Mouse (Mus musculus) ovary, adult 18-20 months (tissue): Measurements from ENCODE around the gene Cmya5.

ENCODE experiments used
- DNase-seq: peaks from one replicate; pipeline ENCODE4 v3.0.0; 2022; ENCODE audit warnings: low spot score, mixed read lengths

Cmya5 gene

DNA sequence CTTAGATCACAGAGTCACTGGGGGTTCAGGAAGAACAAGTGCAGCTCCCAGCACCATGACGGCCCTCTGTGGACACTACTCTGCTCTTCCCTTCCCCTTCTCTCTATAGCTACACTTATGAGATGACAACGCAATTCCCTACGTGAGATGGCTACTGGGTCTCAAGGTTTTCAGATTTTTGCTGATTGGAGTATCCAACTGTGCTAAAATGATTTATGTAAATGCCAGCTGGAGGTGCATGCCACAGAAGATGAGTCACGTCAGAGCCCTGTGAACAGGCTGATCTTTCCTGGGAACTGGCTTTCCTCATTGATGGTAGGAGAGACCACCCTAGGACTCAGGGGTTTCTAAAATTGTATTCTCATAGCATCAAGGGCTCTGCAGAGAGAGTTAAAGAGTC lies 83.2 kb downstream of the Cmya5 start:
- DNase-seq, result no peak

DNA sequence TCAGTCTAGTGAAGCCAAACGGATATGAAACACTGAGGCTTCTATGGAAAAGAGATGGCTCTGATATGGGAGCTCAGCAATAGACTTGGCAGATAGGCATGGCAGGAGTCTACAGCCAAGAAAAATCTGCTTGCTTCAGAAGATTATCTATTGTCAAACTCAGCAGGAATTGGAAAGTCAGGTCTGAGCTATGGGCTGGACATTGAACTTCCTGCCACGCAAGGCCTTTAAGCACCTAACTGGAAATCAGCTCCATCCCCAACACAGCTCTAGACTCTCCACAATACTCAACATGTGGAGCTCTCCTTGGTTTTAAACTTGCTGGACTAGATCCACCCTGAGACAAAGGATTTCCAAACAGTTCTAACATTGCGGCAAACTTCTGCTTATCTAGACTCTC lies 84.1 kb downstream of the Cmya5 start:
- DNase-seq, result no peak

DNA sequence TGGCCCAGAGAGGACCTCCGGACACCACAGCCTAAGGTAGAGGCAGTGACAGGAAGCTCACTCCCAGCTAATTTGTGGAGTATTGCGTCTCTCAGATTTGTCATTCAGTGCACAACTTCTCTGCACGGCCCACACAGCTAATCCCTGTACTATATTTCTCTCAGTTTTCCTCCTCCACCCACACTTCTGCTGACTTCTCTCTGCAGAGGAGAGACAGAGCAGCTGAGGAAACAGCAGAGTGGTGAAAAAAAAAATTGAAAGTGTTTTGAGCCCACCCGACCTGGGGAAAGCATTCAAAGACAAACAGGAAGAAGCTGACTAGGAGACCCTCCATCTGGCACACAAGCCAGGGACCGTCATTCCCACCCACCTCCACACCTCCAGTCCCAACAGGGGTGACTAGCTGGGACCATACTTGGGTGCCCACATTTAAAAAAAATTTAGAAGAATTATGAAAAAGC lies 85.9 kb downstream of the Cmya5 start:
- DNase-seq, result no peak

DNA sequence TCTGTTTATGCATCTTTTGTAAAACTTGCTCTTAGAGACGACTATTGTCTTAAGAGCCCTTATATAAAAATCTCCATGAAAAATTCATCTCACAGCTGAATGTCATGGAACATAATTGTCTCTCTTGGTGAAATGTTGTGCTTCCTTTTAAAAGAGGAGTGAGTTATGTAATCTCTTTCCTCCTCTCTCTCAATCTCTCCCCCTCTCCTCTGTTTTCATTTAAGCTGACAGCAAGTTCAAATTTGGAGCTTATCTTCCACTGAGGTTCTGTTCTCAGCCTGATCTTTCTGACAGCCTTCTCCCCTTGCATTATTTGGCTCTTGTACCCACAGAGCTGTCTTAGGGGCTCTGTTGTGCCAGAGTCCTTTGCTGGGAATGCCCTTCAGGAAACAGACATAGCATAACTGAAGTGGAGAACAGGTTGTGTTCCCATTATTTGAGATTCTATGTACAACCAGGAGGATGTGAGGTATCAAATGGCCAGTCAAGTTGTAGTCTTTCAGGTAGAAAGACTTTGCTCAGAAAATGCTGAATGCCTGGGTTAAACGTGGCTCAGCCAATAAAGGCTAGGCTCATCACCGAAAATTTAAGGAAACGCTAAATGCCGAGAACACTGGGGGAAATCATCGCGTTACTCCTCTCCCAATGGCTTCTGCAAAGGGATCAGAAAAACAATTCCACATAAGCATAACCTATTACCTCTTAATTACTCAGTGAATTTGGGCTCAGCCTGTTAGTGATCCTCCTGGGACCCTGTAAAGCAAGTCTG lies 86.8 kb downstream of the Cmya5 start:
- no peak for DNase-seq

DNA sequence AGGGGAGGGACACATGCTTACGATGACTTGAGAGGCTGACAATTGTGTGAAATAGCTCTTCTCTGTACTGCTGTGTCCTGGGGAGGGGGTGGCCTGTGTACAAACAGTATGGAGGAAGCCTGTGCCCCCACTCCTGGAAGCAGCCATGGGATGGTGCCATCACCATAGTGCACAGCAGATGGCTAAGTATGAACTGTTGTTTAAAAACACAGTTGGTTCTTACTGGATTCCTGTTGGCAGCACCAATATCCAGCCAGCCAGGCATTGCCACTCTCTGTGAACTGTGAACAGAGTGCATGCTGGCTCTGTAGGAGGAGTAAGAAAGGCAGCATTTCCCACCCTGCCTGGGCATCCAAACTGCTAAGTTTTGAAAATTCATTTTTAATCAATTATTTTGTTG lies 88.4 kb downstream of the Cmya5 start:
- no peak for DNase-seq

DNA sequence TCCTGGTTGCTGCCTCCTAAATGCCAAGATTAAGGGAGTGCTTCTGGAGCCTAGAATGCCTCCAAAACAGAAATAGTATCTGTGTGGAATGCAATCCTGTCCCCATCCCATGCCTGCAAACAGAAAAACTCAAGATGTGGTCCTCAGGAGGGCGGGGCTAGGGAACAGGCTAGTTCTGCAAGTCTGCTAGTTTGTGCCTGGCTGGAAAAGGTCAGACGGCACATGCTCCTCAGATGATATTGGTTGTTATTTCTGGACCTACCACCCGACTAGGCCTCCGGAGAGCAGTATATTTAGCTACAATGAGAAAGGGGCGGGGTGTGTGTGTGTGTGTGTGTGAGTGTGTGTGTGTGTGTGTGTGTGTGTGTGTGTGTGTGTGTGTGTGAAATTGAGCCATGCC lies 93.0 kb downstream of the Cmya5 start:
- no peak for DNase-seq

DNA sequence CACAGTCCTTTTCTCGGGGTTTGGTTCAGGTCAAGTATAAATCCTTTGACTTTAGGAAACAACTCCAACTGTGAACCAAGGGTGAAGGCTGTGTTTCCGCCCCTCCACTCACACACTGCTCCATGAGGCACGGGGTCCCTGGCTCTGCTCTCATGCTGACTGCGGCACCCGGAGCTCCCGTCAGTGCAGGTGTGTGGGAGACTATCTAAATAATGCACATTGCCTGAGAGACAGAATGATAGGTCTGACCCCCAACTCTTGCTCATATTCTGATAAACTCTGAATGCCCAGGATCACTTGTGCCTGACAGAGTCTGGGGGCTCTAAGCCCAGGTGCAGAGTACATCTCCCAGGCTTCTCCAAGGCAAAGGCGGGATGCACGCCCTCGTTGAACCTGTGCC lies 103.5 kb downstream of the Cmya5 start:
- no peak for DNase-seq

DNA sequence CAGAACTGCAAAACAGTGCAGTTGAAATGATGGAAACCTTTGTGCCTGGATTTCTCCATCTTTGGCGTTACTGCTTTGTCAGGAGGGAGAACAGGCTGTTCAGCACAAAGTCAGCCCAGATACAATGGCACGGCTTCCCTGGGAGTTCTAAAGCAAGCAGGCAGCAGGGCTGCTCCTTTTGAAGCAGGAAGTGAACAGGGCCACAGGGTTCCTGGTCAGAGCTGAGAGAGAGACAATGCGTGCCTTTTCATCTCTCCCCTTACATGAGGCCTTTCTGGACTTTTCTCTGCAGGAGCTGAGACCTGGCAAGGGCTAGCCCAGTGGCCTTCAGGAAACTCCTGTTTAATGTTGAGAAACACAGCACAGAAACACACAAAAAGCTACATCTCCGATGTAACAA lies 108.3 kb downstream of the Cmya5 start:
- DNase-seq, result no peak

DNA sequence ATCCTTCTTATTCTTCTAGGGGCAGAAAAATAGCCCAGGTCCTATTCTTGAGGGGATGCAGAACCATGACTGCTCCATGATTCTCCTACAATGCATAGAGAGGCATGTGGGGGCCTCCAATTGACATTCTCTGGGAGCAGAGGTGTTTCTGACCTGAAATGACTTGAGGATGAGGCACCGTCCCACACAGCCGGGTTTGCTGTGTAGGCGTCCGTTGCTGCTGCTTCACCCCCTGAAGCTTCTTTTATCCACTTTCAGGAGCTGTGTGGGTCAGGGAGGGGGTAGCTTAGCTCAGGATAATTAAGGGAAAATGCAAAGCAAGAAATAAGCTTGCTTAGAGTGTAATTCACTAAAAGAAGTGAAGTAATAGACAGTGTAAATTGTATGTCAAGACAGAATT lies 115.2 kb downstream of the Cmya5 start:
- no peak for DNase-seq

DNA sequence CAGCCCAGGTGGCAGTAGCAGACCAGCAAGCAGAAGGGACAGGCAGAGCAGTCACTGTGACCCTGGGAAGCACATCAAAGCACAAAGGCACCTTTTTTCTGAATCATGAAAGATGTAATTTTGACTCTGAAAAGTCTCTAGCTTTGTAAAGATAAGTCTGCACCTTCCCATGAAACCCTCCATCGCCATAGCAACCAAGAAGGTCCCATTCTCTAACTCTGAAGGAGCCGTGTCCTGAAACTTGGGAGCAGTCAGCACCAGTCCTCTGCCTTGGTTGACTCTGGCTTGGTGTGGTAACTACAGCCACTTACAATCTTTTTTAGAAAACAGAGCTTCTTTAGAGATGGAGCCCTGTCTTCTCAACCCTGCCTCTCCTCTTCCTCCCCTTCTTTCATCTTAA lies 119.7 kb downstream of the Cmya5 start:
- DNase-seq, result no peak

DNA sequence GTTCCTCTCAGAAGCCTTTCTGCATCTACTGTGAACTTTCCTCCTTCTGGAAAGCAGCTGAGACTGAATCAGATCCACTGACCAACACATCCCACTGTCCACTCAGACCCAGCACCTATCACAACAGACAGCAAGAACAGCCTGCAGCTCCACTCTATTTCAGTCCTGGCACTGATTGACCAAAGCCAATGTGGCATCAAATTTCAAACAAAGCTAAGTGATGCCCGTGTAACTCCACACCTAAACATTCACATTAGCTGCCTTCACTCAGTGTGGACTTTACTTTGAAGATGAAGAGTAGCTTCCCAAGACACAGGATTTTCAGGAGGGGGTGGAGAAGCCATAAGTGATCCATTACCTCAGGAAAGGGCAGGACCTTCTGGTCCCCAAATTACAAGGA lies 122.4 kb downstream of the Cmya5 start:
- DNase-seq, result no peak

DNA sequence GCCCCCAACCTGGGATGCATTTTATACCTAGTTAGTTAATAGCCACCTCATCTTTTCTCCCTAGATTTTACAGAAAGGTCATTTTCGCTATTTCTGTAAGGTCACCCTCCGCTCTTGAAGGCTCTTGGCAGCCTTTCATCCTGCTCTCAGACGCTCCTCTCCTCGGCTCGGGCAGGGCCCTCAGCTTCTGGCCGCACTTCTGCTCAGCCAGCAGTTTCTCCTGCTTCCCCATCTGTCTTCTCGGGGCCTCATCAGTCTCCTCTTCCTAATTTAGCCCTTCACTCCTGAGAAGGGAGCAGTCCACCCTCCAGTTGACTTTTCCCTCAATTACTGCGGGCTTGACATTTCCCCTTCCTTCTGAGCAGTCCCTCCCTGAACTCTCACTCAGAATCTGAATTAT lies 131.6 kb downstream of the Cmya5 start:
- DNase-seq, result no peak

DNA sequence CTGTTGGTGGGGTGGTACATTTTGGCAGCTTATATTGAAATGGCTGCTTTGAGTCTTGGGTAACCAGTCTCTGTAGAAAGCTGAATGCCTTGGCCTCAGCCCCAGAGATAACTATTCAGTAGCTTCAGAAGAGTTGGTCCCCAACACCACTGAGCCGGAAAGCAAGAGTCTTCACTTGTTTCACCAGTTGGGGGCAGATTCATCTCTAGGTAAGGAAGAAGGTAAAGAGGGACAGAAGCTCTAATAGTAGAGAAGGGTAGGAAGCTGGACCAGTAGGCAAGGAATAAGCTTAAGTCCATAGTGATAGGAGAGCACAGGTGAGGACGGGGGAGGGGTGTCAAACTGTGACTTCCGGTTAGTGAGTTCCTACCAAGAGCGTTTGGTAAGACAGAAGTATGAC lies 133.2 kb downstream of the Cmya5 start:
- no peak for DNase-seq

DNA sequence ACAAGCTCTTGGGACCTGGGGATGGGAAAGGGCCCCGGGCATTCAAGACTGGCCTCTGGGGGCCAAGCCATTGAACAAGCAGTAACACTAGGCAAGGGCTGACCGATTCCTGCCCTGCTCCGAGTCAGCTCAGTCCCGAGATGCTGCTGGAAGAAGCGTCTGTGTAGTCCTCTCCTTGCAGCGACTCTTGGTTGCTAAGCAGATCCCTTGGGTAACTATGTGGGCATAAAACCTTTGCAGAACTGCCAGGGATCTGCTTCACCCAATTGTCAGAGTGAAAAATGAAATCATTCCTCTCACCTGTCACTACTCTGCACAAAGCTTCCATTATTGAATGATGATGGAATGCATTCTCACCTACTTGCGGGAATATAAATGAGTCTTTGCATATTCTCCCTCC lies 134.0 kb downstream of the Cmya5 start:
- no peak for DNase-seq

DNA sequence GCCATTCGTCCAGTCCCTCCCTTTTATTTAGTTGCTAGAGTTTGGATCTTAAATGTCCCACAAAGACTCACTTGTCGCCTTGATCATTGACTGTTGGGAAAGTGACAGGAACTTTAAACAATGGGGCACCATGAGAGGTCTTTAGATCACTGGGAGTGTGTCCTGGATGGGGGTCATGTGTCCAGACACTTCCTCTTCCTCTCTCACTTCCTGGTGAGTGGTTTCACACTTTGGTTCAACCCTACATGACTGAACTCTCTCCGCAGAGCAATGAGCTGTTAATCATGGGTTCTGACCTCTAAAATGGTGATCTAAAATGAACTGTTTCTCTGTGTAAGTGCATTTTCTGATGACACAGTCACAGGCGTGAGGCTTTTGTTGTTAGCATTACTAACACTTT lies 137.4 kb downstream of the Cmya5 start:
- DNase-seq, result no peak

DNA sequence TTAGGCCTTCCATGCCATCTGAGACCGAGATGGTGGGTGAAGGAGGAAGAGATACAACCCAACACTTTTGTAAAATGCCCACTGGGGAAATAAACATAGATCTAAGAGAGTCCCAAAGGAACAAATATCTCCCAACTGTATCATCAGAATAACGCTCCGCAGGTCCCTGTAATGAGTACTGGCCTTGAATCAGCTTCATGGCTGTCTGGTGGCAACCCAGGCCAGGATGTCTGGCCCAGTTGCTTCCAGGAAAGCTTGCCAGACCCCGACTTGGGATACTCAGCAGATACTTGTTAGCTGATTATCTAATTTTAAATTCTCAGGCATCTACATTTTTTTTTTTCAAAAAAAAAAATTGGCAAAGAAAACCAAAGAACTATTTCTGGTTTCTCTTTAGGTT lies 138.2 kb downstream of the Cmya5 start:
- no peak for DNase-seq

DNA sequence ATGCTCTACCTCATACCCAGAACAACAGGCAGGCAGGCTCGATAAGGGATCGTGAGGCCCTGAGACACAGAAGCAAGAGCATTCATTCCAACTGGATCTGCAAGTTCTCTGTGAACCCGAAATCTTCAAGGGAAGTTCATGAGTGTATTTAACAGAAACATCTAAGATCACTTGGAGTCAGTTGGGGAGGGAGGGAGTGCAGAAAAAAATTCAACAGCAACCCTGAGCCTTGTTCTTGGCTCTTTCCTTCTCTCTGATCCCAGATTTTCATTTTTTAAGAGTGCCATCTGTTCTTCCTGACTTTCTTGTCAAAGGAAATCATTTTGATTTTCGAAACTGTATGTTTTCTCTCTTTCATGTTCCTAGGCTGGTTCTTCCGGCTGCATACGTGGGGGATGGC lies 140.5 kb downstream of the Cmya5 start:
- DNase-seq, result no peak

DNA sequence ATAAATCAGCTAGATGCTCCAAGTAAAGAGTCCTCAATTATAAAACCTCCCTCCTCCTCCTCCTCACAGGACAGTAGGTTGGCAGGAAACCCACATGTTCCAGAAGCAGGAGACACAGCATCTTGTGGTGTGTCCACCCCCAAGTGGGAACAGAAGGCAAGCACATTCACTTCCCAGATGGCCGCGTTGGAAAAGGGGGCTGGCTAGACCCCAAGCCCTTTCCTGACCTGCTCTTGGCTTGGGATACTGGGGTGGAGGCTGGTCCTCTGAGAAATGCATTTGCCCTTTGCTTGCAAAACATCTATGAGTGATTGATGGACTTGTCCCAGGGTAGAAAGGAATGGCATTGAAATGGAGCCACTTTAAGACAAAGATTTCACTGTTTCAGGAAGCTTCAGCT lies 142.1 kb downstream of the Cmya5 start:
- DNase-seq, result no peak

DNA sequence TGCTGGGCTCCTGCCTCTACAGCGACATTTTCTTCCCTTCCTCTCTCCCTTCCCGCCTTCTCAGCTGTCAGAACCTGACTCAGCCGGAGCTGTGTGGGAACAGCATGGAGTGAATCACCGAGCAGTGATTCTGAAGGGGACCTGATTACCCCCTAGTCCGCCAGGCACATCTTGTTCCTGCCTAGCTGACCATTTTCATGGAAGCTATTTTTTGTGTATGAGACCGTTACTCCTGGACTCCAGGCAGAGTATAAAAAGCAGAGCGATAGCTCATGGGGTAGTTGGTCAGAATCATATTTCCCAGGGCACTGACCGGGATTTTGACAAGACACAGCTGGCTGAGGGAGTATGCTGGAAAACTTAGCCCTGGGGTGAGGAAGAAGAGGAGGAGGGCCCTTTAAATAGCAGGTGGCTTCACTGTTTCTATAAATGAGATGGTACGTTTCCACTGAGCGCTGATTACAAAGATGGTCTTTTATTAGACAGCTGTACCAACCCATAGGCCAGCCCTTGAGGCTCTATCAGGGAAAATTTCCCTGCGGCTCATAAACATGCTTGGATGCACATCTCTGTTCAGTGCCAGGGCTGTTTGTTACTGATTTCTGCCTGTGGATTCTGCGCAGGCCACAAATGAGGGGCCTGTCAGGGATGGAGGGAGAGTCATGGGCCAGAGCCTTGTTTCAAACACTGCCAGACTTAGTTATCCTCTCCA lies 143.7 kb downstream of the Cmya5 start:
- DNase-seq, result no peak

DNA sequence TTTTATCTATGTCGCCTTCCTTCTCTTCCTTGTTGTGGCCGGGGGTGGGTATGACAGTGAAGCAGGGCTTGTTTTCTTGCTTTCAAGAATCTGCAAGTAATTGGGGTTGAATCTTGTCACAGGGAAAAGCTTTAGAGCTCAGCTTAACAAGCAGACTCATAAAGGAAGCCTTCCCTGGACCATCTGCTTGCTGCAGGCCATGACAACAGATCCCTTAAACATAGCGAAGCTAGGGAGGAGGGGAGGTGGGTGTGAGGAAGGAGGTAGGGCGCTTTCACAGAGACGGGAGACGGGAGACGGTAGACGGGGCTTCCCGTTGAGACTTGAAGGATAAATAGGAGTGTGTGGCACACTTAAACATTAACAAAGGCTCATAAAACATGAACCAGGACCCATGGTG lies 144.7 kb downstream of the Cmya5 start:
- DNase-seq, result no peak

DNA sequence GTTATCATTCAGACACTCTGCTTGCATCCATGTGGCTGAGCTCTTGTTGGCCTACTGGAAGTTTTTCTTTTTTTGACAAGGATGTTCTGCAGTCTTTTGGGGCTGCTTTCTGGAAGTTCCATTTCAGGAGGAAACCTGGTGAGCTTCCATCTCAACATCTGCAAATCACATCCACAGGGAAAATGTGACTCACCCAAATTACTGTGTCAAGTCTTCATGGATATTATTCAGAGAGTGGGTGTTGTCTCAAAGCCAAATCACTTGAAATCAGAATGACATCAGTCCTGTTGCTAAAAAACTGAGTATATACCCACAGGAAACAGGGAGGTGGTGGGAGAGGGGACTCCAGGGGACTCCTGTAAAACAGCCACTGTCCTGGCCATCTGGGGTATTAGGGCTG lies 149.8 kb downstream of the Cmya5 start:
- no peak for DNase-seq

DNA sequence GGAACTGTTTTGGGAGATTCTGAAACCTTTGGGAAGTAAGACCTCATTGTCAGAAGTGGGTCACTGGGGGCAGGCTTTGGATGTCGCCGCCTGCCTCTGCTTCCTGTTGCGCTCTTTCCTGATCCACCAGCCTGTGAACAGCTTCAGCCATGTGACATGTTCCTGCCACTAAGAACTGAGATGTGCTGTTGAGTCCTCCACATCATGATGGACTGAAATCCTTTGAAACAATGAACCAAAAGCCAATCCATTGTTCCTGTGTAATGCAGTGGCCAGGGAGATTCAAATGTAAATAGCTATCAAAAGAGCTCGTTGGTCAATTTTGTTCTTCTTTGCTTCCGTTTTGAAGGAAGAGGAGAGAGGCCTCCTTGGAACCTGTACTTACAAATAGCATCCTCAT lies 151.7 kb downstream of the Cmya5 start:
- DNase-seq, result no peak
